Mouse (Mus musculus) heart, postnatal 36 days (tissue): ENCODE data around the gene Ntn4. TPM values are rescaled to one million over a fixed set of nuclear protein-coding genes. Genes with fewer than 3 reads are reported as not detected.

Source experiments
- DNase-seq, 2 experiments: peaks; one replicate each; pipeline ENCODE4 v3.0.0; 2021 to 2022
- intact Hi-C: fragments of 180-260 bp; cut with DNase I; formaldehyde crosslinking; loops from one replicate; pipeline ENCODE4 v1.15.1; 2025
- total RNA-seq, 2 experiments: library from RNA; stranded (reverse); gene quantifications; 2 replicates each; pipeline ENCODE4 v1.2.3; 2021

Gene Ntn4
- total RNA-seq, 2 experiments from 2014 or later: 12.5 to 13.7 TPM

DNA sequence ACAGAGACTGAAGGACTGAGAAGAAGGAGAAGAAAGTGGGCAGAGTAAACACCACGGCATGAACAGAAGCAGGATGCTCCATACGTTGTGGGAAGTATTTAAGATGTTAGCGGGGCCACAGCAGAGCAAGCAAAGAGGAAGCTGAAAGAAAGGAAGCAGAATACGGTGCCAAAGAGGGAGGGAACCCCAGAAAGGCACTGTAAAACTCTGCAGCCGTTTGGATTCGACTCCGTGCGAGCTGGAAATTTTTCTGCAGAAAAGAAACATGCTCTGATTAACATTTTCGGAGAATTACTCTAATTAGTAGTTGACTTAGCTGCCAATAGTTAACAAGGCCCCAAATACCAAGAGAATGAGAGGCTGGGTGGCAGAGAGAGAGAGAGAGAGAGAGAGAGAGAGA is 127.7 kb downstream of the Ntn4 start:
- intact Hi-C loops: no loop called here

DNA sequence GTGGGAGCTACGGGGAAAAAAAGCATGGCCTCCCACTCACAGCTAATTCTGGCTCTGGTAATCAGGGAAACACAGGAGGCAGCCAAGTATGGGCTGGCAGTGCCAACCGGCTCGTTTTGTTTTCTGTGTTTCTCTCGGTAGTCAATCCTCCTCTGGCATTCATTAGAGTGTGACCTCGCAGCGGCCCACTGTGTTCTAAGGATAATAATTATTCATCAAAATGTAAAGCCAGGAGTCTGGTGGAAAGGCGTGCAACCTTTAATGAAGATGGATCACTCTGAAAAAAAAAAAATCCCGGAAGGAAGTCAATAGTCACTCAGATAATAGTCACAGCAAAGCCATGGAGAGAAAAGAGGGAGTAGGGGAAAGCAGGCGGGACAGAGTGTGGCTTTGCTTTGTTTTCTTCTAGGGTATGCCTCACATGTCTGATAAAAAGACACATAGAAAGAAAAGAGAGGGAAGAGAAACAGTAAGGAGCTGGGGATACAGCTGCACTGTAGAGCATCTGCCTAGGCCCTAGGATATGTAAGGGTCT is 131.5 kb downstream of the Ntn4 start:
- intact Hi-C loops: no loop called here
- peak; percentile 13 to 20 for DNase-seq

More for the DNA sequence above, 127.7 kb downstream of the Ntn4 start:
- peak in 1 of 2 experiments; percentile 14 for DNase-seq

- intact Hi-C loops: no loop called here
Observed at GRCm38 (mm10) chr10:93772492-93772891, 132.0 kb downstream of the Ntn4 start.

DNA sequence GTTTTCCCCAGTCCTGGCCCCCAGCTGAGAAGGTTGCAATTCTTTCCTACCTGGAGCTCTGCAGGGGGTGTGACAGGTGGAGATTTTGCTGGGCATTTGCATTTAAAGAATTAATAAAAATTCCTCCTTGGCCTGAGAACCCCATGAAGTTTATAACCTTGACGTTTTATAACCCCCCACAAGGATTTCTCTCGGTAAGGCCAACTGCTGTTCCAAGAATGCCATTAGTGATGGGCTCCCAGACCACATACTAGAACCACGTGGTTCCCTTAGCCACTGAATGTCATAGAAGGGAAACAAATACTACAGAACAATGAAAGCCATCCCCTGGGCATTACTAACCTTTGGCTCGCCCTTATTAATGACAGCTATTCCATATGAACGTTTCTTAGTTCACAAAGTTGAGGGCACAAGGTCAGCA is 136.3 kb downstream of the Ntn4 start:
- no peak for DNase-seq
- intact Hi-C loops: loop anchor here (1.0 to 5.0 kb wide), 3 partner anchors 36 to 182 kb away; no protein-coding TSS in a partner anchor

More at GRCm38 (mm10) chr10:93772492-93772891, 132.0 kb downstream of the Ntn4 start:
- no peak for DNase-seq

- intact Hi-C loops: loop anchor here (1.0 to 5.0 kb wide), 3 partner anchors 35 to 183 kb away; no protein-coding TSS in a partner anchor
- peak; percentile 71 to 80 for DNase-seq
Observed at GRCm38 (mm10) chr10:93777372-93777771, 136.9 kb downstream of the Ntn4 start.

GRCm38 (mm10) chr10:93783216-93784013 is 142.9 kb downstream of the Ntn4 start:
- DNase-seq: no peak
- intact Hi-C loops: loop anchor here (1.0 kb wide), 1 partner anchor 11 kb away; no protein-coding TSS in a partner anchor

Other genes starting within 250 kb of the Ntn4 start
- gene Lta4h, start 187.3 kb upstream of the Ntn4 start, total RNA-seq: 10 to 100 TPM; 33.6 to 34.8 TPM
- under 1 TPM; 0.14 to 0.41 TPM for gene Hal, start 151.9 kb upstream of the Ntn4 start, total RNA-seq
- not detected for gene Amdhd1, start 100.6 kb upstream of the Ntn4 start, total RNA-seq
- gene Ccdc38, start 100.0 kb upstream of the Ntn4 start, total RNA-seq: not detected
- 10 to 100 TPM in 1 of 2 experiments, 1 to 10 TPM in 1; 7.4 to 11.5 TPM for gene Snrpf, start 51.0 kb upstream of the Ntn4 start, total RNA-seq
- gene Usp44, start 190.9 kb downstream of the Ntn4 start, total RNA-seq: not detected